Mouse (Mus musculus): Measurements from ENCODE around the gene Klkb1. TPM values are rescaled to one million over a fixed set of nuclear protein-coding genes. Genes with fewer than 3 reads are reported as not detected.
A peak's percentile ranks its signal among the peaks of the same experiment; 100 is the strongest.

Klkb1 gene
- polyA plus RNA-seq, 1 experiment: 0.03 TPM

DNA sequence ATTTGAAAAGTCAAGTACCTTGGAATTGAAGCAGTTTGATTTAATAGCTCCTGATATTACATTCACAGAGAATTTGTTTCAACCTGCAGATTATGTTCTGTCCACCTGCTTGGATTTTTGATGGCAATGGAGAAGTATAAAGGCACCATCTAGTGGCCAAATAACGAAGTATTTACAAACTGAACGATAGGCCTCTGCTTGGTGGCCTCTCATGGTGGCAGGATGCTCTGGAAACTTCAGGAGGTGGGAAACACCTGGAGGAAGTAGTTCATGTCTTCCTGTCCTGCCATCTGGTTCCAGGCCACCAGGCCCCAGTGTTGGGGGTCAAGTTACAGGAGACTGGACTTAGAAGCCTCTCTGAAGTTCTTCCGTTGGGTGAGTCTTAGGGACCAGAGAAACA is 56.4 kb downstream of the Klkb1 start:
- DNase-seq (ENCODE audit: low read depth): peak; percentile 77
- no peak for TF ChIP-seq POLR2A (IDR thresholded peaks at IDR 0.05; ENCODE audit: borderline replicate concordance, extremely low read depth, insufficient read depth, insufficient read length, poor library complexity, severe bottlenecking)
- TF ChIP-seq CTCF (IDR thresholded peaks at IDR 0.05; ENCODE audit: borderline replicate concordance, extremely low read depth, insufficient read depth, insufficient read length): peak; percentile 55; the same call in 1 of the 2 replicates

DNA sequence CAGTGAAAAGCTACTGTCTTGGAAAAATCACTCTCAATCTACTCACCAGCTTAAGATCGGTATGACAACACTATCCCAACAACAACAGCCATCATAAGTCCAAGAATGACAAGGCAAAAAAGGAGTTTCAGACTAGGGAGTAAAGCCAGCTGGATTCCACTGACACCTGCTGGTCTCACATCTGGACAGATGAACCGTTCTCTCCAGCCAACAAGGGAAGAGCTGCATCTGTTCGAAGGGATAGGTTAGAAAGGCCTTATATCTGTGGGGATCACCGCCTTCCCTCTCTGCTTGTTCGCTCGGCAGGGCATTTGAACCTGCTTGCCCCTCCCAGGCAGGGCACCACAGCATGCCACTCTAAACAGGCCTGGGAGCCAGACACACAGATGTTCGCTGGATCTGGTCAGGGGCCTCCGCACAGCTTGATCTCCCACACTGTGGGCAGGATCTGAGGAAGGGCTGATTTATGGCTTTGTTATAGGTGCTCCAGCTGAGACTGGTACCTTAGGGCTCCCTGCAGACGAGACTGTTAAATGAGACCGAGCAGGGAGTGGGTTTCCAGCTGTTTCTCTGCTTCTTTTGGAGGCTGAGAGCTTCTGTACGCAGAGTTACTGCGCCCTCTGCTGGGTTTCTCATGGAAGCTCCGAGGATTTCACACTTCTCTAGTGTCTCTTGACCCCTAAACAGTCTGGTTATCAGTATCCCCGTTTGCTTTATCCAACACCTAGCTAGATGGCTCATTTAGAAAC is 58.3 kb downstream of the Klkb1 start:
- TF ChIP-seq CTCF (IDR thresholded peaks at IDR 0.05; ENCODE audit: borderline replicate concordance, extremely low read depth, insufficient read depth, insufficient read length) (peak; percentile 80), POLR2A (IDR thresholded peaks at IDR 0.05; ENCODE audit: borderline replicate concordance, extremely low read depth, insufficient read depth, insufficient read length, poor library complexity, severe bottlenecking) (no peak)
- peak; percentile 89 for DNase-seq (ENCODE audit: low read depth)

DNA sequence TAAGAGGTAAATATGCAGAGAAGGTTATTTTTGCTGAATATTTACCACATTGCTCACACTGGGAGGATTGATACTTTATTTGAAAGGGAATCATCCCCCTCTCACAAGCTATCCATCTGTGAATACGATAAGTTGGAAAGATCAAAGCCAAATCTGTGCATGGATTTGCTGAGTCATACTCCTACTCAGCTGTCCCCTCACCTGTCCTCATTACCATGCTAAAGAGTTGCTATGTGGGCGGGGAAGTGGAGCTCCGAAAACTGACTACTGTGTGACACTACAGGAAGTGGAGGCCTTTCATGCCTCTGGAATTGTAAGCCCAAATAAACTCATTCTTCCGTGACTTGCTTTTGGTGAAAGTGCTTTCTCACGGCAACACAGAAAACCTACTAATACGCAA is 59.4 kb downstream of the Klkb1 start:
- no peak for TF ChIP-seq POLR2A (IDR thresholded peaks at IDR 0.05; ENCODE audit: borderline replicate concordance, extremely low read depth, insufficient read depth, insufficient read length, poor library complexity, severe bottlenecking)
- TF ChIP-seq CTCF (IDR thresholded peaks at IDR 0.05; ENCODE audit: borderline replicate concordance, extremely low read depth, insufficient read depth, insufficient read length): no peak
- no peak for DNase-seq (ENCODE audit: low read depth)

DNA sequence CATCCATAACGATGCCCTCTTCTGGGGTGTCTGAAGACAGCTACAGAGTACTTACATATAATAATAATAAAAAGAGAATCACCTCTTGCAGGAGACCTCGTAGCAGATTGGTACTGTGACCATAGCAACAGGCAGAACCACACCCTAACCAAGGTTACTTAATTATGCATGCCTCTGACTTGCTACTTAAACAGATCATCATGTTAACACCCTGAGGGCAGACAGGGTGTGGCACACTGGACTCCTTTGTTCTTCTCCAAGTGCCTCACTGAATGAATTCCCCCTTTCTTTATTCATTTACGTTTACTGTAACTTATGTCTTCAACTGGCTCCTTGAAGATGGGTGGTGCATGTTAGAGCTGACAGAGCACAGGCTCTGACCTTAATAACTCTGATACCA is 61.4 kb downstream of the Klkb1 start:
- TF ChIP-seq CTCF (IDR thresholded peaks at IDR 0.05; ENCODE audit: borderline replicate concordance, extremely low read depth, insufficient read depth, insufficient read length) (no peak), POLR2A (IDR thresholded peaks at IDR 0.05; ENCODE audit: borderline replicate concordance, extremely low read depth, insufficient read depth, insufficient read length, poor library complexity, severe bottlenecking) (no peak)
- no peak for DNase-seq (ENCODE audit: low read depth)

Other genes with a start within 250 kb of the Klkb1 start
- gene Mtnr1a, start 225.7 kb downstream of the Klkb1 start, polyA plus RNA-seq (2012; rRNA removed): 0.34 and 0.41 TPM in 2 replicates
- 0.09 TPM in 1 of 2 replicates, not detected in the other for gene F11, start 32.8 kb downstream of the Klkb1 start, polyA plus RNA-seq (2012; rRNA removed)
- gene Gm45753, start 13.6 kb upstream of the Klkb1 start, polyA plus RNA-seq (2012; rRNA removed): not detected in 2 replicates
- gene Cyp4v3, start 38.4 kb upstream of the Klkb1 start, polyA plus RNA-seq (2012; rRNA removed): 0.82 and 1.3 TPM in 2 replicates
- 5.1 and 7.9 TPM in 2 replicates for gene Fam149a, start 87.4 kb upstream of the Klkb1 start, polyA plus RNA-seq (2012; rRNA removed)
- 1.2 and 1.3 TPM in 2 replicates for gene Tlr3, start 116.2 kb upstream of the Klkb1 start, polyA plus RNA-seq (2012; rRNA removed)
- gene Sorbs2, start 212.9 kb upstream of the Klkb1 start, polyA plus RNA-seq (2012; rRNA removed): 78.0 and 81.7 TPM in 2 replicates